Mouse (Mus musculus) thymus, postnatal 4 days (tissue): ENCODE data around the gene Mlh1.
A peak's percentile ranks its signal among the peaks of the same experiment; 100 is the strongest.

ENCODE experiments used
- DNase-seq: peaks from one replicate; pipeline ENCODE4 v3.0.0; 2021

The Mlh1 gene

GRCm38 (mm10) chr9:111285061-111285460 lies 13.5 kb upstream of the Mlh1 start:
- DNase-seq: no peak

- DNase-seq: peak; percentile 35
Measured at GRCm38 (mm10) chr9:111275156-111275555, 3.6 kb upstream of the Mlh1 start.

GRCm38 (mm10) chr9:111273958-111274357 lies 2.4 kb upstream of the Mlh1 start:
- no peak for DNase-seq

GRCm38 (mm10) chr9:111272996-111273785 lies 1.6 kb upstream of the Mlh1 start:
- peak; percentile 23 for DNase-seq

- DNase-seq: no peak
Measured at GRCm38 (mm10) chr9:111272356-111272755, 765 bp upstream of the Mlh1 start.

GRCm38 (mm10) chr9:111271056-111271433 lies 546 bp downstream of the Mlh1 start:
- no peak for DNase-seq

DNA sequence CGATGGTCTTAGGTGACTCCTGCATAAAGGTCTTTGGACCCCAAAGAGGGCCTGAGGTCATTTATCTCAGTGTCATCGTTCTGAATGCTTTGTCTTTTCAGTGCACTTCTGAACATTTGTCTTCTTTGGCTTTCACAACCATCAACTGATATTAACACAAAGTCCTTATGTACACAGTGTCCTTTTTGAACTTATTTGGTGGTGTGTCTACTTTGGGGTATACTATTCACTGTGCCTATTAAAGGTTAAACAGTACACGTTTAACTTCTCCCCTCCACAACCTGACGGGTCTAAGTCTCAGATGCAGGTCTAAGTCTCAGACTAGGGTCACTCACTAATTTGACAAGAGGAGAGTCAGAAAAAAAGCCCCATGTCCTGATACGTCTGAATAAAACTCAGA lies 985 bp downstream of the Mlh1 start:
- no peak for DNase-seq

GRCm38 (mm10) chr9:111267998-111268397 lies 3.6 kb downstream of the Mlh1 start:
- no peak for DNase-seq

GRCm38 (mm10) chr9:111261356-111261755 lies 10.2 kb downstream of the Mlh1 start:
- DNase-seq: no peak

- DNase-seq: no peak
Measured at GRCm38 (mm10) chr9:111260360-111260985, 11.1 kb downstream of the Mlh1 start.

- DNase-seq: no peak
Measured at GRCm38 (mm10) chr9:111252161-111252869, 19.3 kb downstream of the Mlh1 start.

- peak; percentile 44 for DNase-seq
Measured at GRCm38 (mm10) chr9:111247682-111248246, 23.8 kb downstream of the Mlh1 start.

DNA sequence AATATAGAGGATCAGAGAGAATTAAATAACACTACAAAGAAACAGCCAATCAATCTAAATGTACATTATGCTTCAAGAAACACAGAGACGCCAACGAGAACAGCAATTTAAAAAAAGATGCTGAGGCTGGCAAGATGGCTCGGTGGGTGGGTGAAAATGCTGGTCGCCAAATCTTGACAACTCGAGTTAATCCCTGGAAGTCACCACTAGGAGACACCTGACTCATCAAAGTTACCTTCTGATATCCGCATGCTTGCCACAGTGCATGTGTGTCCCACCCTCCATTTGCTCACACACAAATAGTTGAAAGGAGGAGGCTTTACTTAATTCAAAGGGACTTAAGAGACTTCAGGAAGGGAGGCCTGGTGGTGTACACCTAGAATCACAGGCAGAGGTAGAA lies 26.0 kb downstream of the Mlh1 start:
- DNase-seq: no peak

GRCm38 (mm10) chr9:111243384-111243783 lies 28.2 kb downstream of the Mlh1 start:
- DNase-seq: no peak

DNA sequence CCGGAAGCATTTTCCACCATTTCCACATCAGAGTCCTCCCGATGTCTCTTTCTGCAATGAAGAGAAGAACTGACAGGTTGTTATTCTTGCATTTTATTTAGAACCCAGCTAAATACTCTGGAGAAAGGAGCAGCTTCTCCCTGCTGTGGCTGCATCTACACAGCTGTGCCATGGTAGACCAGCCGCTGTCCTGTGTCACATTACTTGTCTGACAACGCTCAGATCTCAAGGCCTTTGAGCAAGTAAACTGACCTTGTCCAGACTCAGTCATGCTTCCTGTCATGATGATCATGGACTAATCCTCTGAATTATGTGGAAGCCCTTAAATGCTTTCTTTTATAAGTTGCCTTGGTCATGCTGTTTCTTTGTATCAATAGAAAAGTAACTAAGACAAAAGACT lies 31.8 kb downstream of the Mlh1 start:
- no peak for DNase-seq

DNA sequence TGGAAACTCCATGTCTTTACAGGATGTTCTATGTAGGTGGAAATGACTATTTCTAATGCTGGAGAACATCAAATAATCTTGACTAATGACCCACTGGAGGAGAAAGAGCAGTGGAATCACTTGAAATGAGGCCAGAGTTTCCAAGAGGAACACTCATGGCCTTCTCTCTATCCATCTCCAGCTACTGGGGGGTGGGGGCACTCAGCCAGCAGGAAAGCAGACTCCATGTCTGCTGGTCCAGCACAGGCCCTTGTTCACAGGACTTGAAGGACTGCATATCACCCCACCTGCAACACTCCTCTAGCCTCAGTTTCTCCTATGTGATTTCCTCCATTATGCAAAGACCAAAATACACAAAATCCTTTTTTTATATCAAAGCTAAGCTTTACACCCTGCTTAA lies 33.9 kb downstream of the Mlh1 start:
- DNase-seq: no peak

DNA sequence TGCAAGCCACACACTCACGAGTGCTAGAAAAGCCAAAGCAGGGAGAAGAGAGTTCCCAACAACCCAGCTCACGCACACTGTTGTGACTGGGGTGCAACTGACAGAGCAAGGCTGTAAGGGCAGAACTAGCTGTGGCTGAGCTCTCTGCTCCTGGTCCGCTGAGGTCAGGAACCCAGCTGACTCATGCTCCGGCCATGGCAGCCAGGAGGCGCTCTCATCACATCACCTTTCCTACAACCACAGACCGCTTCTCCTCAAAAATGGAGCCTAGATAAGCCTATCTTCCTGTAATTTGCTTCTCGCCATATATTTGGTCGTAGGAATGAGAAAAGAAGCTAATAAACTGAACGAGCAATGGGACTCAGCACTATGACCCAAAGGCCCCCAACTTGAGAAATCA lies 36.9 kb downstream of the Mlh1 start:
- peak; percentile 21 for DNase-seq

- no peak for DNase-seq
Measured at GRCm38 (mm10) chr9:111228446-111228845, 43.1 kb downstream of the Mlh1 start.

DNA sequence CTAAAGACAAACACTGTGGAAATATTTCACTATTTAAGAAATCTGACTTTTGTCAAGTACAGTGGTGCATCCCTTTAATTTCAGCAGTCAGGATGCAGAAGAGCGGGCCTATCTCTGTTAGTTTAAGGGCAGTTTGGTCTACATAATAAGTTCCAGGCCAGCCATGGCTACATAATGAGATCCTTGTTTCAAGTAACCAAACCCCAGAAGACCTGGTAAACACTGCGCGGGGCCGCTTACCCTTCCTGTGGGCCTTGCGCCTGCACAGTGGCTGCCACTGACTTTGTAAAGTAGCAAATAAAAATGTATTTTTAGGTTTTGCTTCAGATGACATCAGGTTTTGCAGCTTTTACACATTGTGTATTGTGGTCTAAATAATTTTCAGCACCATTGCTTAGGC lies 48.2 kb downstream of the Mlh1 start:
- no peak for DNase-seq

DNA sequence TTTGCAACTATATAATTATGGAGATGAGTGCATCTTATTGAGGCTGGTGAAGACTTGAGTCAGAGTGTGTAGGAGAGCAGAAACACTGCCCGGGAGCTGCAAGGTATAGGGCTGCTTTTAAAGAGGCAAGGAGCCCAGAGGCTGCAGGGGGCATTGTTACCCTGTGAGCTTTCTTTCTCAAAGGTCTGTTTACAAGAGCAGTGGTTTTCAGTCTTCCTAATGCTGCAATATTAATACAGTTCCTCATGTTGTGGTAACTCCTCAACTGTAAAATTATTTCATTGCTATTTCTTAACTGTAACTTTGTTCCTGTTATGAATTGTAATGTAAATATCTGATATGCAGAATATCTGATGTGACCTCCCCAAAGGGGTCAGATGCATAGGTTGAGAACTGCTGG lies 50.0 kb downstream of the Mlh1 start:
- DNase-seq: no peak

GRCm38 (mm10) chr9:111220551-111221080 lies 51.0 kb downstream of the Mlh1 start:
- no peak for DNase-seq

- no peak for DNase-seq
Measured at GRCm38 (mm10) chr9:111216424-111216823, 55.2 kb downstream of the Mlh1 start.

GRCm38 (mm10) chr9:111213501-111213900 lies 58.1 kb downstream of the Mlh1 start:
- DNase-seq: peak; percentile 13
